In the genomic region with DNA sequence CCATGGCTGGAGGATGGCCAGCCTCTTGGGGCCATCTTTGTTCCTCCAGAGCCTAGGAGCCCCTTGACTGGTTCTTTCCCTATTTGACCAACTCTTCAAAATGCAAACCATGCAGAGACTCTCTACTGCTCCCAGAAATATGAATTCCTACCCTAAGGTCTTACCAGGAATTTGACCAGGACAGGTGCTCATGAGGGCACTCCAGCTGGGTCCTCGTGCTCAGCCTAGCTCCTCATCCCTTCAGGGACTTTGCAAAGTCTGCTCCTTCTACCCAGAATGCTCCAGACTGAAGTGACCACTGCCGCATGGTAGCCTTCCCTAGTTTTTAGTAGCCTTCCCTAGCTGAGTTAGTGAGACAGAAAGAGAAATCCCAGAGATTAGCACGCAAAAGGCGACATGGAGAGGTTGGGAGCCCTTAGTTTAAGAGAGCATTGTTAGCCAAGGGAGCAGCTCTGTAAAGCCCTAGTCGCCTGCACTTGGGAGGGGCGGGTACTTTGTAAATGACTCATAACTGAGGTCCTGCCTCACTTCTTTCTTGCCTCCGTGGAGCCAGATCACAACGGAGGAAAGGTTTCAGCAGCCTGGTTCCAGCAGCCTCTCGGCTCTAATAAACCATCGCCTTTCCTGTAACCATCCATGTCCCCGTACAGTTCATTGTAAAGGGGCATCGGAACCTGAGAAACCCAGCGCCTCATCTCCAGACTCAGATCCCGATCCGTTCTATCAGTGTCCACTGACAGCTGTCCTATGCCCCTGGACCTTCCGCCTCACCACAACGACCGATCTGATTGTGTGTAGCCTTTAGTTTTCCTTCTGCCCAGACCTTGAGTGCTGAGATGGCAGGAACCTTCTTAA, we compare ENCODE assay signal across 8 mouse cellular contexts. TPM values are rescaled to one million over a fixed set of nuclear protein-coding genes. Genes with fewer than 3 reads are reported as not detected.
DNase-seq lines count a peak whose midpoint lies in the region; ATAC-seq lines count a peak whose summit lies in the region.

No protein-coding gene starts in this region.

- H3K27ac ChIP-seq in kidney, embryonic 16.5 days (ENCODE audit: low read length): no peak overlapping the region
- H3K27ac ChIP-seq in embryonic facial prominence, embryonic 10.5 days (replicated peaks): no peak overlapping the region

- H3K9me3 ChIP-seq in kidney, embryonic 16.5 days (ENCODE audit: low read length): no peaks in the 10 kb centered on the region
- no peaks in the 10 kb centered on the region for H3K9me3 ChIP-seq in embryonic facial prominence, embryonic 10.5 days

- peak overlapping the region; percentile 83 for H3K4me2 ChIP-seq in kidney, embryonic 16.5 days (replicated peaks; ENCODE audit: low read depth, low read length)

- WGBS in kidney, embryonic 16.5 days: 22% methylated on average over 18 of the region's 18 CpGs
- 25% methylated on average over 18 of the region's 18 CpGs for WGBS in embryonic facial prominence, embryonic 10.5 days

- peaks cover 49% of the 10 kb centered on the region for H3K27me3 ChIP-seq in kidney, embryonic 16.5 days (ENCODE audit: insufficient read depth, low read length)
- H3K27me3 ChIP-seq in embryonic facial prominence, embryonic 10.5 days (replicated peaks; ENCODE audit: low read depth, poor library complexity, severe bottlenecking): peaks cover 92% of the 10 kb centered on the region

- H3K9ac ChIP-seq in kidney, embryonic 16.5 days (replicated peaks; ENCODE audit: low read length): no peak overlapping the region

- ATAC-seq in kidney, embryonic 16.5 days (ENCODE audit: low FRiP score, low TSS enrichment): no peak
- ATAC-seq in frontal cortex, adult (ENCODE audit: low TSS enrichment): no peak

- DNase-seq in kidney, postnatal 10 days: no peak
- no peak for DNase-seq in embryonic facial prominence, embryonic 10.5 days (ENCODE audit: low spot score)
- DNase-seq in induced T-regulatory cell, adult 2 months (ENCODE audit: low read depth): peak; percentile 22
- peak; percentile 32 for DNase-seq in neural tube, embryonic 10.5 days (ENCODE audit: extremely low spot score, low spot score)
- no peak for DNase-seq in cerebellum, adult 18-20 months
- no peak for DNase-seq in layer of hippocampus, postnatal 25 days (ENCODE audit: extremely low spot score in 1 of 2, low spot score in 1 of 2)

- no peaks in the 10 kb centered on the region for H3K36me3 ChIP-seq in kidney, embryonic 16.5 days (ENCODE audit: insufficient read depth, low read length)
- no peaks in the 10 kb centered on the region for H3K36me3 ChIP-seq in embryonic facial prominence, embryonic 10.5 days (replicated peaks)

- peaks cover 26% of the 10 kb centered on the region for H3K4me1 ChIP-seq in kidney, embryonic 16.5 days (ENCODE audit: insufficient read depth, low read length)
- peaks cover 59% of the 10 kb centered on the region for H3K4me1 ChIP-seq in embryonic facial prominence, embryonic 10.5 days

- H3K4me3 ChIP-seq in kidney, embryonic 16.5 days (ENCODE audit: low read length): peak overlapping the region; percentile 50
- peak overlapping the region; percentile 56 for H3K4me3 ChIP-seq in embryonic facial prominence, embryonic 10.5 days

RNA-seq across cellular contexts. Expression of gene Ptgs1, which starts 28.2 kb away (rescaled TPM):
- 39.9 and 40.1 TPM in 2 replicates for polyA plus RNA-seq in kidney, embryonic 16.5 days (2015; fragmentation: Nextera tagmentation; extraction: Ambion mirVana)
- polyA plus RNA-seq in embryonic facial prominence, embryonic 10.5 days (2016; fragmentation: Nextera tagmentation; extraction: Ambion mirVana): 3.2 and 4.8 TPM in 2 replicates
- 10 to 100 TPM; 16.3 to 17.0 TPM for total RNA-seq in layer of hippocampus, postnatal 25 days (2021)

Comparison
In these comparisons a context has a peak if more than half of its experiments do, and no peak if none do; other contexts are left out.
1. DNase-seq: peak in induced T-regulatory cell, adult 2 months (single experiment) and neural tube, embryonic 10.5 days (single experiment); none in kidney, postnatal 10 days (single experiment), embryonic facial prominence, embryonic 10.5 days (single experiment), cerebellum, adult 18-20 months (0 of 2) and layer of hippocampus, postnatal 25 days (0 of 2).